Mouse (Mus musculus) stomach, embryonic 14.5 days (tissue): ENCODE results near the gene Catsperz. TPM values are rescaled to one million over a fixed set of nuclear protein-coding genes. Genes with fewer than 3 reads are reported as not detected.
"Not testable (repeated sequence)": the region's sequence is repeated elsewhere in the genome, so short reads cannot be mapped to it uniquely, and the experiment has no call there.

Source experiments
- ATAC-seq: fragments of 200-750 bp; cut with Nextera tagmentation; 2 replicates; pipeline ENCODE4 v1.8.0; 2017; ENCODE audit warnings: low read depth, moderate TSS enrichment; ENCODE audit not compliant: insufficient number of reproducible peaks, insufficient read depth, low FRiP score
- H3K27ac ChIP-seq: fragments of 300-500 bp; sonication (generic); 2 replicates; pipeline ENCODE4 v1.5.1; 2014; ENCODE audit warnings: mild to moderate bottlenecking, low read length, moderate library complexity, mixed read lengths
- H3K27me3 ChIP-seq: fragments of 300-500 bp; sonication (generic); 2 replicates; pipeline ENCODE4 v1.6.1; 2014; ENCODE audit warnings: low read length, control low read depth, mixed read lengths; ENCODE audit not compliant: control insufficient read depth, insufficient read depth
- H3K36me3 ChIP-seq: fragments of 300-500 bp; sonication (generic); 2 replicates; pipeline ENCODE4 v1.6.1; 2014; ENCODE audit warnings: mild to moderate bottlenecking, control low read depth, low read length, moderate library complexity, mixed read lengths; ENCODE audit not compliant: control insufficient read depth, insufficient read depth
- H3K4me1 ChIP-seq: fragments of 300-500 bp; sonication (generic); 2 replicates; pipeline ENCODE4 v1.6.1; 2014; ENCODE audit warnings: low read length, control low read depth, mixed read lengths; ENCODE audit not compliant: control insufficient read depth, insufficient read depth
- H3K4me2 ChIP-seq: fragments of 300-500 bp; sonication (generic); replicated peaks from 2 replicates; pipeline ENCODE4 v1.6.1; 2014; ENCODE audit warnings: low read depth, low read length, control low read depth
- H3K4me3 ChIP-seq: fragments of 300-500 bp; sonication (generic); 2 replicates; pipeline ENCODE4 v1.5.1; 2014; ENCODE audit warnings: low read depth, low read length, control low read depth
- H3K9ac ChIP-seq: fragments of 300-500 bp; sonication (generic); replicated peaks from 2 replicates; pipeline ENCODE4 v1.6.1; 2014; ENCODE audit warnings: low read depth, mild to moderate bottlenecking, control low read depth, low read length, moderate library complexity, mixed read lengths
- H3K9me3 ChIP-seq: fragments of 300-500 bp; sonication (generic); 2 replicates; pipeline ENCODE4 v1.6.1; 2016; ENCODE audit warnings: low read depth, low read length, control low read depth; ENCODE audit not compliant: control insufficient read depth
- WGBS: fragments of 180-500 bp; shearing (Covaris S2); extraction: QIAGEN DNeasy Blood & Tissue Kit; methylation state at CpG from one replicate; pipeline ENCODE4 v1.1.7; 2014; 5-methylcytosine and 5-hydroxymethylcytosine counted together
- polyA plus RNA-seq: library from polyadenylated mRNA; unstranded; fragments of >200 nt; fragmentation: Nextera tagmentation; extraction: Ambion mirVana; gene quantifications from 2 replicates; pipeline ENCODE4 v1.2.1, GENCODE M21; 2014

Catsperz gene
- polyA plus RNA-seq, 1 experiment from 2014 or later: 1.5 TPM

GRCm38 (mm10) chr19:6899641-6900040 is 25.5 kb downstream of the Catsperz start:
- Histone ChIP-seq H3K4me2 (no peak overlapping the region), H3K9ac (no peak overlapping the region), H3K36me3 (no peaks in the 10 kb centered on the region), H3K9me3 (peaks cover 3% of the 10 kb centered on the region; the same call in 1 of the 2 replicates), H3K27ac (no peak overlapping the region), H3K27me3 (no peaks in the 10 kb centered on the region), H3K4me3 (no peak overlapping the region), H3K4me1 (no peaks in the 10 kb centered on the region)
- WGBS: 80% methylated on average over 4 of the region's 4 CpGs
- no peak for ATAC-seq

GRCm38 (mm10) chr19:6895608-6896305 is 29.4 kb downstream of the Catsperz start:
- H3K4me3 ChIP-seq, H3K27ac ChIP-seq, H3K9me3 ChIP-seq, H3K9ac ChIP-seq, H3K4me2 ChIP-seq, ATAC-seq, H3K36me3 ChIP-seq, H3K27me3 ChIP-seq, H3K4me1 ChIP-seq: not testable (repeated sequence)
- 88% methylated on average over 18 of the region's 18 CpGs for WGBS

DNA sequence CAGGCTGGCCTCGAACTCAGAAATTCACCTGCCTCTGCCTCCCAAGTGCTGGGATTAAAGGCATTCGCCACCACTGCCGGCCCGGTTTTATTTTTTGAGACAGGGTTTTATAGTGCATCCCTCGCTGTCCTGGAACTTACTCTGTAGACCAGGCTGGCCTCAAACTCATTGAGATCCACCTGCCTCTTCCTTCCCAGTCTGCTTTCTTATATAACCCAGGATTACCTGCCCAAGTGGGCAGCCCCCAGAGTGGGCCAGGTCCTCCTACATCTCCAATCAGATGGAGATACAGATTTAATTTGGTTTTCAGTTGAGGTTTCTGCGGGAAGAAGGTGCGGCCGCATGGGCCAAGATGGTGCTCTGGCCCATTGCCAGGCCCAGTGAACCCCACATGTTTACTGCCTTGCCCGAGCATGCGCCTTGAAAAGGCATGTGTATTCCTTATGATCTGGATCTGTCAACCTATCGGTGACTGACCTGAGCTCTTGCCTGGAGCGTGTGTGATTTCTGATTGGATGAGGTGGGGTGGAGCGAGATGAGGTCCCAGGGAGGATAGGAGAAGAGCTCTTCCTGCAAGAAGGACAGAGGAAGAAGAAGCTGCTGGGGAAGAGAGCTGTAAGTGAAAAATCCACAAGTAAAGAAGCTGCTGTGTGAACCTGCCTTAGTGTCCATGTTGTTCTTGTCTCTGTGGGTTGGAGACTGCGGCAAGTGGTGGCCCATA is 31.3 kb downstream of the Catsperz start:
- Histone ChIP-seq H3K9ac (no peak overlapping the region), H3K4me1 (no peaks in the 10 kb centered on the region), H3K27me3 (no peaks in the 10 kb centered on the region), H3K4me2 (no peak overlapping the region), H3K4me3 (no peak overlapping the region), H3K36me3 (no peaks in the 10 kb centered on the region), H3K9me3 (no peaks in the 10 kb centered on the region), H3K27ac (no peak overlapping the region)
- no peak for ATAC-seq
- WGBS: 92% methylated on average over 14 of the region's 14 CpGs

GRCm38 (mm10) chr19:6892512-6892911 is 32.7 kb downstream of the Catsperz start:
- ATAC-seq: no peak
- Histone ChIP-seq H3K4me3 (no peak overlapping the region), H3K27ac (no peak overlapping the region), H3K4me2 (no peak overlapping the region), H3K9ac (no peak overlapping the region), H3K27me3 (no peaks in the 10 kb centered on the region), H3K4me1 (no peaks in the 10 kb centered on the region), H3K36me3 (no peaks in the 10 kb centered on the region), H3K9me3 (no peaks in the 10 kb centered on the region)
- WGBS: 59% methylated on average over 4 of the region's 4 CpGs

DNA sequence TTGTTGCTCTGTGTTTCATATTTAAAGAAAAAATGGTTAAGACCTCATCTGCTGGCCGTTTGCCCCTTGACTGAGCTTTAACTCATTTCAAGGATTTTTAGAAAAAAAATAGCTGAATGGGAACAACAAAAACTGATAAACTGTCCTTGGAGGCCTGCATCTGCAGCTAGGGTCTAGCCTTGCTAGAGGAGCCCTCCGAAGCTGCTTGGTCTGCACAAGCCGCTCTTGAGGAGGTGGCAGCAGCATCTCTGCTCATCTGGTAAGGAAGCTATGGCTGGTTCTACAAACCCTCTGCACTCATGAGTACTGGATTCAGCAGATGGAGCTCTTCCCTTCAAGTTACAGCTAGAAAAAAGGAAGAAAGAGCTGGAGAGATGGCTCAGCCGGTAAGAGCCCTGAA is 47.2 kb downstream of the Catsperz start:
- Histone ChIP-seq H3K27me3 (no peaks in the 10 kb centered on the region), H3K9ac (no peak overlapping the region), H3K4me2 (no peak overlapping the region), H3K36me3 (no peaks in the 10 kb centered on the region), H3K4me1 (no peaks in the 10 kb centered on the region), H3K9me3 (peaks cover 3% of the 10 kb centered on the region; the same call in 1 of the 2 replicates), H3K27ac (no peak overlapping the region), H3K4me3 (no peak overlapping the region)
- ATAC-seq: no peak
- 82% methylated on average over 4 of the region's 4 CpGs for WGBS

- Histone ChIP-seq H3K4me3 (no peak overlapping the region), H3K27me3 (no peaks in the 10 kb centered on the region), H3K9me3 (peaks cover 3% of the 10 kb centered on the region; the same call in 1 of the 2 replicates), H3K4me2 (no peak overlapping the region), H3K9ac (no peak overlapping the region), H3K36me3 (no peaks in the 10 kb centered on the region), H3K4me1 (no peaks in the 10 kb centered on the region), H3K27ac (no peak overlapping the region)
- no peak for ATAC-seq
These were observed 48.4 kb downstream of the Catsperz start for GRCm38 (mm10) chr19:6876799-6877198.

DNA sequence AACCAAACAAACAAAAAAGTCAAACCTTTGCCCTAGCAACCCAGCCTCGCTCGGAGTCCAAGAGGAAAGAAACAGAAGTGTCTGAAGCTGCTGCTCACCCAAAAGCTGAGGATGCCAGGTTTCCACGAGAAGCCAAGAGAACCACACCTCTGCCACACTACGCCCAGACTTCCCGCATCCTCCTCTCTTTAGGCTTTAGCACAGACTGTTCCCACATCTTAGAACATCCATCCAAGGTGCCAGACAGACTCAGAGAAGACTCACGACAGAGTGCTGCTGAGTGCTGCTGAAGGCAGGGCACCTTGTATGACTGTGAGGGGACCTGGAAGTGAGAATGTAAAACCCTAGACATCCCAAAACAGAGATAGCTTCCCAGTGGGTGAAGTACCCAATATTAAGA is 49.3 kb downstream of the Catsperz start:
- Histone ChIP-seq H3K4me3 (no peak overlapping the region), H3K27me3 (no peaks in the 10 kb centered on the region), H3K9ac (no peak overlapping the region), H3K9me3 (peaks cover 3% of the 10 kb centered on the region; the same call in 1 of the 2 replicates), H3K36me3 (no peaks in the 10 kb centered on the region), H3K27ac (no peak overlapping the region), H3K4me1 (no peaks in the 10 kb centered on the region), H3K4me2 (no peak overlapping the region)
- no peak for ATAC-seq
- 84% methylated on average over 6 of the region's 6 CpGs for WGBS

DNA sequence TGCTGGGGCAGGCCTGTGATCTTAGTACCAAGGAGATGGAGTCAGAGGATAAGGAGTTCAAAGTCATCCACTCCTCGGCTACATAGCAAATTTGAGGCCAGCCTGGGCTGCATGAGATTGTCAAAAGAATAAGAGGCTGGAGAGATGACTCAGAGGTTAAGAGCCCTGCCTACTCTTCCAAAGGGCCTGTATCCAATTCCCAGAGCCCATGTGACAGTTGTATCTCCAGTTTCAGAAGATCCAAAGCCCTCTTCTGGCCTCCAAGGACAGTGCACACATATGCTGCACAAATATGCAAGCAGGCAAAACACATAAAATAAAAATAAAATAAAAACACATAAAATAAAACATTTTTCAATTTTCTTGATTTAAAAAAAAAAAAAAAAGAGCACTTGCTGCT is 50.9 kb downstream of the Catsperz start:
- no peak overlapping the region for H3K4me2 ChIP-seq
- H3K4me1 ChIP-seq: peaks cover 3% of the 10 kb centered on the region; the same call in 1 of the 2 replicates
- H3K36me3 ChIP-seq: no peaks in the 10 kb centered on the region
- no peak for ATAC-seq
- 65% methylated on average over 1 of the region's 1 CpGs for WGBS
- no peaks in the 10 kb centered on the region for H3K9me3 ChIP-seq
- H3K4me3 ChIP-seq: no peak overlapping the region
- H3K27me3 ChIP-seq: no peaks in the 10 kb centered on the region
- no peak overlapping the region for H3K27ac ChIP-seq
- H3K9ac ChIP-seq: no peak overlapping the region
